Mouse (Mus musculus): ENCODE data around the gene Pecam1. TPM values are rescaled to one million over a fixed set of nuclear protein-coding genes. Genes with fewer than 3 reads are reported as not detected.
"Not testable (repeated sequence)": the region's sequence is repeated elsewhere in the genome, so short reads cannot be mapped to it uniquely, and the experiment has no call there.

Gene Pecam1
- total RNA-seq, 1 experiment from 2014 or later, result 151 TPM

GRCm38 (mm10) chr11:106659598-106660295 lies 90.7 kb downstream of the Pecam1 start:
- ATAC-seq (ENCODE audit: extremely low read depth, insufficient number of reproducible peaks, low FRiP score, poor library complexity, severe bottlenecking), result no peak

- no peak for ATAC-seq (ENCODE audit: extremely low read depth, insufficient number of reproducible peaks, low FRiP score, poor library complexity, severe bottlenecking)
Observed at GRCm38 (mm10) chr11:106658051-106658880, 92.2 kb downstream of the Pecam1 start.

GRCm38 (mm10) chr11:106656896-106657498 lies 93.4 kb downstream of the Pecam1 start:
- not testable (repeated sequence) for ATAC-seq (ENCODE audit: extremely low read depth, insufficient number of reproducible peaks, low FRiP score, poor library complexity, severe bottlenecking)

- peak; percentile 90 for ATAC-seq (ENCODE audit: extremely low read depth, insufficient number of reproducible peaks, low FRiP score, poor library complexity, severe bottlenecking)
Observed at GRCm38 (mm10) chr11:106648347-106648746, 102.1 kb downstream of the Pecam1 start.

GRCm38 (mm10) chr11:106642966-106643637 lies 107.3 kb downstream of the Pecam1 start:
- no peak for ATAC-seq (ENCODE audit: extremely low read depth, insufficient number of reproducible peaks, low FRiP score, poor library complexity, severe bottlenecking)

- no peak for ATAC-seq (ENCODE audit: extremely low read depth, insufficient number of reproducible peaks, low FRiP score, poor library complexity, severe bottlenecking)
Observed at GRCm38 (mm10) chr11:106641580-106641979, 108.8 kb downstream of the Pecam1 start.

- no peak for ATAC-seq (ENCODE audit: extremely low read depth, insufficient number of reproducible peaks, low FRiP score, poor library complexity, severe bottlenecking)
Observed at GRCm38 (mm10) chr11:106640059-106640458, 110.4 kb downstream of the Pecam1 start.

- ATAC-seq (ENCODE audit: extremely low read depth, insufficient number of reproducible peaks, low FRiP score, poor library complexity, severe bottlenecking), result no peak
Observed at GRCm38 (mm10) chr11:106639356-106639692, 111.1 kb downstream of the Pecam1 start.

GRCm38 (mm10) chr11:106638551-106639355 lies 111.7 kb downstream of the Pecam1 start:
- no peak for ATAC-seq (ENCODE audit: extremely low read depth, insufficient number of reproducible peaks, low FRiP score, poor library complexity, severe bottlenecking)

GRCm38 (mm10) chr11:106637754-106638153 lies 112.7 kb downstream of the Pecam1 start:
- ATAC-seq (ENCODE audit: extremely low read depth, insufficient number of reproducible peaks, low FRiP score, poor library complexity, severe bottlenecking), result no peak

- no peak for ATAC-seq (ENCODE audit: extremely low read depth, insufficient number of reproducible peaks, low FRiP score, poor library complexity, severe bottlenecking)
Observed at GRCm38 (mm10) chr11:106635946-106636345, 114.5 kb downstream of the Pecam1 start.

GRCm38 (mm10) chr11:106634175-106634574 lies 116.3 kb downstream of the Pecam1 start:
- not testable (repeated sequence) for ATAC-seq (ENCODE audit: extremely low read depth, insufficient number of reproducible peaks, low FRiP score, poor library complexity, severe bottlenecking)

- no peak for ATAC-seq (ENCODE audit: extremely low read depth, insufficient number of reproducible peaks, low FRiP score, poor library complexity, severe bottlenecking)
Observed at GRCm38 (mm10) chr11:106633456-106633855, 117.0 kb downstream of the Pecam1 start.

- peak; percentile 87 for ATAC-seq (ENCODE audit: extremely low read depth, insufficient number of reproducible peaks, low FRiP score, poor library complexity, severe bottlenecking)
Observed at GRCm38 (mm10) chr11:106627692-106628091, 122.7 kb downstream of the Pecam1 start.

GRCm38 (mm10) chr11:106625577-106625976 lies 124.9 kb downstream of the Pecam1 start:
- ATAC-seq (ENCODE audit: extremely low read depth, insufficient number of reproducible peaks, low FRiP score, poor library complexity, severe bottlenecking), result no peak

GRCm38 (mm10) chr11:106623629-106624028 lies 126.8 kb downstream of the Pecam1 start:
- ATAC-seq (ENCODE audit: extremely low read depth, insufficient number of reproducible peaks, low FRiP score, poor library complexity, severe bottlenecking), result peak; percentile 41

GRCm38 (mm10) chr11:106622056-106622455 lies 128.4 kb downstream of the Pecam1 start:
- ATAC-seq (ENCODE audit: extremely low read depth, insufficient number of reproducible peaks, low FRiP score, poor library complexity, severe bottlenecking), result no peak

- ATAC-seq (ENCODE audit: extremely low read depth, insufficient number of reproducible peaks, low FRiP score, poor library complexity, severe bottlenecking), result not testable (repeated sequence)
Observed at GRCm38 (mm10) chr11:106618768-106619167, 131.7 kb downstream of the Pecam1 start.

Data from neutrophil, adult 5-6 weeks (primary cell).